Comparison of ENCODE assay signal across 36 mouse cellular contexts in genomic region chr8:54827974-54828373, GRCm38 (mm10). TPM values are rescaled to one million over a fixed set of nuclear protein-coding genes. Genes with fewer than 3 reads are reported as not detected.
"Had no signal": no experiment of that assay in that cellular context is flagged by ENCODE, and none has a peak within 500 bp of the region (broad histone marks: within the 10 kb centered on the region; RNA-seq: fewer than 3 reads in every experiment).

No protein-coding gene starts in this region.

- DNase-seq: heart, postnatal 10 days; heart, postnatal 14 days; heart, postnatal 36 days; kidney, adult 11 months; kidney, adult 18-20 months; kidney, adult 2 months; kidney, adult 8-10 months; kidney, adult 9 months; kidney, postnatal 10 days; kidney, postnatal 14 days; kidney, postnatal 25 days; kidney, postnatal 36 days; kidney, postnatal 4 days; layer of hippocampus, adult 9-11 months; layer of hippocampus, postnatal 36 days had no signal

- H3K27me3 ChIP-seq: heart, embryonic 12.5 days; heart, embryonic 13.5 days; heart, embryonic 15.5 days; hindbrain, embryonic 12.5 days; hindbrain, embryonic 13.5 days; hindbrain, embryonic 15.5 days; intestine, embryonic 15.5 days; kidney, embryonic 15.5 days had no signal

- H3K4me2 ChIP-seq: heart, embryonic 12.5 days; heart, embryonic 13.5 days; heart, embryonic 15.5 days; hindbrain, embryonic 12.5 days; hindbrain, embryonic 13.5 days; hindbrain, embryonic 14.5 days; hindbrain, embryonic 15.5 days; intestine, embryonic 15.5 days; kidney, embryonic 15.5 days had no signal

- H3K36me3 ChIP-seq: heart, embryonic 12.5 days; heart, embryonic 13.5 days; heart, embryonic 15.5 days; hindbrain, embryonic 10.5 days; hindbrain, embryonic 12.5 days; hindbrain, embryonic 13.5 days; hindbrain, embryonic 15.5 days; intestine, embryonic 15.5 days; kidney, embryonic 15.5 days had no signal

- H3K4me3 ChIP-seq: heart, embryonic 12.5 days; heart, embryonic 13.5 days; heart, embryonic 15.5 days; hindbrain, embryonic 10.5 days; hindbrain, embryonic 12.5 days; hindbrain, embryonic 13.5 days; hindbrain, embryonic 15.5 days; intestine, embryonic 15.5 days; kidney, embryonic 15.5 days; layer of hippocampus, adult 2 months; left cerebral cortex, adult 2 months had no signal

- H3K9ac ChIP-seq: heart, embryonic 12.5 days; heart, embryonic 13.5 days; heart, embryonic 15.5 days; hindbrain, embryonic 12.5 days; hindbrain, embryonic 13.5 days; hindbrain, embryonic 14.5 days; hindbrain, embryonic 15.5 days; intestine, embryonic 15.5 days; kidney, embryonic 15.5 days had no signal

- H3K4me1 ChIP-seq: heart, embryonic 12.5 days; heart, embryonic 13.5 days; heart, embryonic 15.5 days; hindbrain, embryonic 10.5 days; hindbrain, embryonic 12.5 days; hindbrain, embryonic 13.5 days; hindbrain, embryonic 15.5 days; intestine, embryonic 15.5 days; kidney, embryonic 15.5 days had no signal

- H3K27ac ChIP-seq: heart, embryonic 13.5 days; heart, embryonic 15.5 days; hindbrain, embryonic 10.5 days; hindbrain, embryonic 12.5 days; hindbrain, embryonic 13.5 days; hindbrain, embryonic 14.5 days; hindbrain, embryonic 15.5 days; hindbrain, postnatal 0 days; intestine, embryonic 15.5 days; kidney, embryonic 15.5 days; kidney, postnatal 0 days; left cerebral cortex, adult 2 months had no signal

- H3K9me3 ChIP-seq: heart, embryonic 12.5 days; heart, embryonic 13.5 days; heart, embryonic 15.5 days; hindbrain, embryonic 10.5 days; hindbrain, embryonic 12.5 days; hindbrain, embryonic 13.5 days; hindbrain, embryonic 15.5 days; intestine, embryonic 15.5 days; kidney, embryonic 15.5 days had no signal

- ATAC-seq: hindbrain, embryonic 16.5 days; hindbrain, postnatal 0 days; inflammation-experienced regulatory T-cells, adult 6 months; intestine, embryonic 15.5 days; intestine, embryonic 16.5 days; intestine, postnatal 0 days had no signal

RNA-seq across cellular contexts. Expression of gene Wdr17, which starts 59.0 kb away (rescaled TPM):
- total RNA-seq: heart, postnatal 10 days; heart, postnatal 14 days; heart, postnatal 25 days; heart, postnatal 36 days had no signal
- polyA plus RNA-seq: heart, postnatal 0 days; inflammation-experienced regulatory T-cells, adult 6 months; large intestine, adult 2 months had no signal
